Mouse (Mus musculus): ENCODE measurements at regions not wholly inside any gene's neighbourhood (a gene's known extent, or its start where the extent isn't known, plus 50 kb on each side); places are given as distances from the start of the nearest gene placed in this dataset.
"Not testable (repeated sequence)": the region's sequence is repeated elsewhere in the genome, so short reads cannot be mapped to it uniquely, and the experiment has no call there.

- DNase-seq (ENCODE audit: low spot score) = no peak
Measured at GRCm38 (mm10) chr12:70629371-70629770, 176.5 kb downstream of the Tmx1 start.

GRCm38 (mm10) chr12:70631281-70631680 lies 178.4 kb downstream of the Tmx1 start:
- DNase-seq (ENCODE audit: low spot score) = no peak

GRCm38 (mm10) chr12:70633194-70633593 lies 180.3 kb downstream of the Tmx1 start:
- DNase-seq (ENCODE audit: low spot score) = no peak

GRCm38 (mm10) chr12:70633622-70634365 lies 180.9 kb downstream of the Tmx1 start:
- DNase-seq (ENCODE audit: low spot score) = no peak

- DNase-seq (ENCODE audit: low spot score) = no peak
Measured at GRCm38 (mm10) chr12:70635997-70636396, 183.1 kb downstream of the Tmx1 start.

GRCm38 (mm10) chr12:70640186-70640585 lies 185.1 kb upstream of the Frmd6 start:
- DNase-seq (ENCODE audit: low spot score) = no peak

- DNase-seq (ENCODE audit: low spot score) = no peak
Measured at GRCm38 (mm10) chr12:70644910-70645309, 180.4 kb upstream of the Frmd6 start.

- no peak for DNase-seq (ENCODE audit: low spot score)
Measured at GRCm38 (mm10) chr12:70645407-70645806, 179.9 kb upstream of the Frmd6 start.

GRCm38 (mm10) chr12:70647516-70647915 lies 177.8 kb upstream of the Frmd6 start:
- DNase-seq (ENCODE audit: low spot score) = no peak

- no peak for DNase-seq (ENCODE audit: low spot score)
Measured at GRCm38 (mm10) chr12:70648179-70648811, 177.0 kb upstream of the Frmd6 start.

GRCm38 (mm10) chr12:70648812-70649188 lies 176.5 kb upstream of the Frmd6 start:
- DNase-seq (ENCODE audit: low spot score) = no peak

- no peak for DNase-seq (ENCODE audit: low spot score)
Measured at GRCm38 (mm10) chr12:70649691-70650090, 175.6 kb upstream of the Frmd6 start.

GRCm38 (mm10) chr12:70650470-70650869 lies 174.8 kb upstream of the Frmd6 start:
- no peak for DNase-seq (ENCODE audit: low spot score)

GRCm38 (mm10) chr12:70652751-70653150 lies 172.6 kb upstream of the Frmd6 start:
- no peak for DNase-seq (ENCODE audit: low spot score)

- no peak for DNase-seq (ENCODE audit: low spot score)
Measured at GRCm38 (mm10) chr12:70653971-70654370, 171.3 kb upstream of the Frmd6 start.

GRCm38 (mm10) chr12:70654546-70654945 lies 170.8 kb upstream of the Frmd6 start:
- no peak for DNase-seq (ENCODE audit: low spot score)

- no peak for DNase-seq (ENCODE audit: low spot score)
Measured at GRCm38 (mm10) chr12:70655411-70655811, 169.9 kb upstream of the Frmd6 start.

- DNase-seq (ENCODE audit: low spot score) = no peak
Measured at GRCm38 (mm10) chr12:70655900-70656544, 169.3 kb upstream of the Frmd6 start.

- DNase-seq (ENCODE audit: low spot score) = no peak
Measured at GRCm38 (mm10) chr12:70656805-70657492, 168.4 kb upstream of the Frmd6 start.

- DNase-seq (ENCODE audit: low spot score) = no peak
Measured at GRCm38 (mm10) chr12:70657493-70657810, 167.9 kb upstream of the Frmd6 start.

- DNase-seq (ENCODE audit: low spot score) = no peak
Measured at GRCm38 (mm10) chr12:70658106-70658505, 167.2 kb upstream of the Frmd6 start.

GRCm38 (mm10) chr12:70660388-70660787 lies 164.9 kb upstream of the Frmd6 start:
- DNase-seq (ENCODE audit: low spot score) = no peak

- not testable (repeated sequence) for DNase-seq (ENCODE audit: low spot score)
Measured at GRCm38 (mm10) chr12:70668158-70668557, 157.2 kb upstream of the Frmd6 start.

Data from left cerebral cortex, adult 11 months (tissue).